Mouse (Mus musculus): ENCODE measurements around the gene Susd6. TPM values are rescaled to one million over a fixed set of nuclear protein-coding genes. Genes with fewer than 3 reads are reported as not detected.

The Susd6 gene
- 10 to 100 TPM; 54.9 to 67.1 TPM for polyA plus RNA-seq (2017; shearing (Covaris generic))

GRCm38 (mm10) chr12:80789849-80790694, at the start of gene Susd6:
Gene Susd6, plus strand, starts transcription at chr12:80790510.

GRCm38 (mm10) chr12:80760396-80760801, 29.9 kb upstream of the Susd6 start, which contains the start of gene Ccdc177:
Gene Ccdc177, minus strand, starts transcription at chr12:80760687.

Other genes with a start within 250 kb of the Susd6 start
- gene Slc39a9, start 146.6 kb upstream of the Susd6 start, polyA plus RNA-seq (2017; shearing (Covaris generic)): 10 to 100 TPM; 18.2 to 32.9 TPM
- 10 to 100 TPM; 61.3 to 82.7 TPM for gene Erh, start 146.2 kb upstream of the Susd6 start, polyA plus RNA-seq (2017; shearing (Covaris generic))
- under 1 TPM; 0.60 to 0.97 TPM for gene Plekhd1, start 97.9 kb upstream of the Susd6 start, polyA plus RNA-seq (2017; shearing (Covaris generic))
- under 1 TPM in 1 of 2 experiments, not detected in 1; 0.04 TPM for gene Ccdc177, start 29.8 kb upstream of the Susd6 start, polyA plus RNA-seq (2017; shearing (Covaris generic))
- gene Srsf5, start 155.0 kb downstream of the Susd6 start, polyA plus RNA-seq (2017; shearing (Covaris generic)): 100 to 1,000 TPM; 643 to 896 TPM
- gene Slc10a1, start 178.2 kb downstream of the Susd6 start, polyA plus RNA-seq (2017; shearing (Covaris generic)): 1 to 10 TPM in 1 of 2 experiments, under 1 TPM in 1; 0.54 to 1.1 TPM
- under 1 TPM in 1 of 2 experiments, not detected in 1; 0.42 TPM for gene Smoc1, start 236.3 kb downstream of the Susd6 start, polyA plus RNA-seq (2017; shearing (Covaris generic))